Mouse (Mus musculus): ENCODE data around the gene Dgkd. TPM values are rescaled to one million over a fixed set of nuclear protein-coding genes. Genes with fewer than 3 reads are reported as not detected.

The Dgkd gene
- polyA plus RNA-seq, 1 experiment: 32.1 TPM

DNA sequence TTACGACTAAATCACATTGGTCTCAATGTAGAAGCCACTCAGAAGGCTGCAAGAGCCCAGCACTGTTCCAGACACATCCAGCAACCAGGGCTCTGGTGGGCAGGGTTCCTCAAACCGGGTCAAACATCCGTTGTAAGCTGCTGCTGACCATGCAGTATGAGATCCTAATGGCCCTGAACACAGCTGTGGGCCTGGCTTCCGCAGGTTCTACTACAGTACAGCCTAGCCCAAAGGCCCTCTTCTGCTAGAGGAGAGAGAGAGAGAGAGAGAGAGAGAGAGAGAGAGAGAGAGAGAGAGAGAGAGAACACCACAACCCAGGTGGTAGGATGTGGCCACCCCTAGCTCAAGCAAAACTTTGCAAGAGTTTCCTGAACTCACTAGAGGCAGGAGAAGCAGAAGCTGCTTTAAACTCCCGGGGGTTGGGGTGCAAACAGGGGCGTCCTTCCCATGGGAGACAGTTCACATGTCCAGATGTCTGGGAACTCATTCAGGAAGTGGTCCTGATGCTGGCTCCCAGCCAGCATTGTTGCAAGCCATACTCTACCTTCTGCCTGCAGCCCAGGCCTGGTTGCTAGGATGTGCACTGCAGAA is 23.4 kb upstream of the Dgkd start:
- Histone ChIP-seq H3K27ac (ENCODE audit: insufficient read depth, low read depth, low read length) (no peak overlapping the region), H3K27me3 (replicated peaks; ENCODE audit: control insufficient read depth, insufficient read depth, low read length) (no peaks in the 10 kb centered on the region), H3K4me1 (ENCODE audit: control insufficient read depth, insufficient read depth, low read length) (no peaks in the 10 kb centered on the region), H3K4me3 (ENCODE audit: insufficient read depth, low read depth, low read length) (no peak overlapping the region), H3K36me3 (ENCODE audit: control insufficient read depth, insufficient read depth, low read length) (no peaks in the 10 kb centered on the region)
- TF ChIP-seq CTCF (conservative IDR thresholded peaks at IDR 0.05; ENCODE audit: insufficient read depth, insufficient read length, low read depth, low read length): no peak
- no peak for TF ChIP-seq POLR2A (IDR thresholded peaks at IDR 0.05; ENCODE audit: low read depth, low read length)
- WGBS: 54% methylated on average over 6 of the region's 6 CpGs
- peak; percentile 21 for DNase-seq

DNA sequence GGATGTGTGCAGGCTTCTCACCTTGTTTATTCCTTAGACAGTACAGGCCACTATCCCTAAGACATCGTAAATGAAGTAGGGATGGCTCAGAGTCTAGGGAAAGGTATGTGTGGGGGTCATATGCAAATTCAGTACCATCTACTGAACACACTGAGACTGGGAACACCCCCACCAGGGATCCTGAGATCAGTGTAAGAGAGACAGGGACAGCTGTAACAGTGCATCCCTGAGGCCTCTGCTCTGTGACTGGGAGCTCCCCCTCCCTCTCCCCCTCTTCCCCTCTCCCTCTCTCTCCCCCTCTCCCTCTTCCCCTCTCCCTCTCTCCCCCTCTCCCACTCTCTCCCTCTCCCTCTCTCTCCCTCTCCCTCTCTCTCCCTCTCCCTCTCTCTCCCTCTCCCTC is 16.6 kb upstream of the Dgkd start:
- DNase-seq: no peak
- Histone ChIP-seq H3K36me3 (ENCODE audit: control insufficient read depth, insufficient read depth, low read length) (no peaks in the 10 kb centered on the region), H3K27me3 (replicated peaks; ENCODE audit: control insufficient read depth, insufficient read depth, low read length) (no peaks in the 10 kb centered on the region), H3K4me1 (ENCODE audit: control insufficient read depth, insufficient read depth, low read length) (no peaks in the 10 kb centered on the region), H3K27ac (ENCODE audit: insufficient read depth, low read depth, low read length) (no peak overlapping the region), H3K4me3 (ENCODE audit: insufficient read depth, low read depth, low read length) (no peak overlapping the region)
- TF ChIP-seq CTCF (conservative IDR thresholded peaks at IDR 0.05; ENCODE audit: insufficient read depth, insufficient read length, low read depth, low read length): no peak
- TF ChIP-seq POLR2A (IDR thresholded peaks at IDR 0.05; ENCODE audit: low read depth, low read length): no peak
- WGBS: 75% methylated on average over 1 of the region's 1 CpGs

DNA sequence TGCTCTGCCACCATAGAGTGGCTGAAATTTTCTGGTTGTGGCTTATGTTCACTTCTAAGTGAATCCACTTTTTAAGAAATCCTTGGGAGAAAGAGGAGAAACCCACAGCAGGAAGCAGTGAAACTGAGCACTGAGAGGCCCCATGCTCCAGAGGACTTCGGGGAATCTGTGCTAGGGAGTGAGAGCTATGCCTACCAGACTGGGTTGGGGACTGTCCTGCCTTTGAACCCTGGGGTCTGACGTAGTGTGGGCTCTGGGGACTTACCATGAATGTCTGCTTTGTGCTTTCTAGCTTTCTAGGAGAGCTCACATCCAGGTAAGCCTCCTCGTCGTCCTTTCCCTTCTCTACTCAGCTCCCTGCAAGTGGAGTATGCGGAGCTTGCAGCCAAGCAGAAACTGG is 16.1 kb upstream of the Dgkd start:
- Histone ChIP-seq H3K27me3 (replicated peaks; ENCODE audit: control insufficient read depth, insufficient read depth, low read length) (no peaks in the 10 kb centered on the region), H3K36me3 (ENCODE audit: control insufficient read depth, insufficient read depth, low read length) (no peaks in the 10 kb centered on the region), H3K4me1 (ENCODE audit: control insufficient read depth, insufficient read depth, low read length) (no peaks in the 10 kb centered on the region), H3K4me3 (ENCODE audit: insufficient read depth, low read depth, low read length) (no peak overlapping the region), H3K27ac (ENCODE audit: insufficient read depth, low read depth, low read length) (no peak overlapping the region)
- no peak for TF ChIP-seq CTCF (conservative IDR thresholded peaks at IDR 0.05; ENCODE audit: insufficient read depth, insufficient read length, low read depth, low read length)
- no peak for DNase-seq
- WGBS: 66% methylated on average over 5 of the region's 5 CpGs

DNA sequence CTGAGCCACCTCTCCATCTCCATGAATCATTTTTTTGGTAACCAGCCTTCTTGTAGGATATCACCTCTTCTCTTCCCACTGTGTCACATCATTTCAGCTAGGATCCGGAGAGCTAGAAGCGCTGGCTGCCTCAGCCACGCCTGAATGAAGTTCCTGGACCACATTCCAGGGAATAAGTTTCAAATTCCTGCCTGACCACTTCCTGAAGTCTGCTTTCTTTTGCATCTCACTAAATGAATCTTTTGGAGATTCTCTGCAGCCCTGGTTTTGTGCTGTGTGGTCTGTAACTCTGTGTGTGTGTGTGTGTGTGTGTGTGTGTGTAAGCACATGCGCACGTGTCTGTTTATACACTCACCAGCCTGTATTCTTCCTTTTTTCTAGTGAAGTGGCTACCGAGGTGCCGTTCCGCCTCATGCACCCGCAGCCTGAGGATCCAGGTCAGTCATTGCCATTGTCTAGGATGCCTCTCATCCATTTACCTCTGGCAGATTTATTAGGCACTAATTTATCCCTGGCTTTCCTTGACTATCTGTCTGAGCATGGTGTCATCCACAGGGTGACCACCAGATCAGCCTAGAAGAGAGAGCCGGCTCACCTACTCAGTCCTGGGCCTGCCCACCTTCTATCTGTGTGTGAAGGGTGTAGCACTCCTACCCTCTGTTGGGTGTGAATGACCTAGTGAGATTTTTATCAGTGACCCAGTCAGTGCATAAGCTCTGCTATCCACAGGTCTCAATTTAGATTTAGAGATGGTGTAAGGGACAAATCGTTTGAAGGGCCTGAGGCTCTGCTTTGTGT is 12.5 kb upstream of the Dgkd start:
- Histone ChIP-seq H3K27ac (ENCODE audit: insufficient read depth, low read depth, low read length) (no peak overlapping the region), H3K4me3 (ENCODE audit: insufficient read depth, low read depth, low read length) (no peak overlapping the region), H3K4me1 (ENCODE audit: control insufficient read depth, insufficient read depth, low read length) (no peaks in the 10 kb centered on the region), H3K27me3 (replicated peaks; ENCODE audit: control insufficient read depth, insufficient read depth, low read length) (no peaks in the 10 kb centered on the region), H3K36me3 (ENCODE audit: control insufficient read depth, insufficient read depth, low read length) (no peaks in the 10 kb centered on the region)
- WGBS: 35% methylated on average over 11 of the region's 11 CpGs
- TF ChIP-seq POLR2A (IDR thresholded peaks at IDR 0.05; ENCODE audit: low read depth, low read length) (no peak), CTCF (conservative IDR thresholded peaks at IDR 0.05; ENCODE audit: insufficient read depth, insufficient read length, low read depth, low read length) (no peak)
- DNase-seq: no peak

DNA sequence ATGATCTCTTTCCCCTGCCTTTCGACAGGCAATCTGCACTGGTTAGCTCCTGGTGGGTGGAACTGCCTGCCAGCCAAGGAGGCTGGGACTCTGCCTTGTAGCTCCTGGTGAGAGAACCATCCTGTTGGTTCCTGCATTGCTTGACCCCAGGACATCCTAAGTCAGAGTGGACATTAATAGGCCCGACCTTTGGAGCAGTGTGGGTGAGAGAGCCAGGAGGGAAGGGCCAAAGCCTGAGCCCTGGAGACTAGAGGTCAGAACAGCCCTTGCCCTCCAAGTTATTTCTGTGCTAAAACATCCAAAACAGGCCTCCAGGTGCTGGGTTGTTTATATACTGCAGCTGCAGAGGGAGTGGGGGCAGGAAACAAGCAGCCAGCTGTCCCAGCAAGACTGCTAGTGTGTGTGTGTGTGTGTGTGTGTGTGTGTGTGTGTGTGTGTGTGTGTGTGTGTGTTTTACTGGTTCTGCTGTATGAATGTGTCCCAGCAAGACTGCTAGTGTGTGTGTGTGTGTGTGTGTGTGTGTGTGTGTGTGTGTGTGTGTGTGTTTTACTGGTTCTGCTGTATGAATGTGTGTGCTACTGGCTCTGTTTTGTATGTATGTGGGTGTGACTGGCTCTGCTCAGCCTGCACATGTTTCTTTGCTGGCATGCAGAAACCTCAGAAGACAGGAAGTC is 6.1 kb upstream of the Dgkd start:
- Histone ChIP-seq H3K4me3 (ENCODE audit: insufficient read depth, low read depth, low read length) (no peak overlapping the region), H3K27ac (ENCODE audit: insufficient read depth, low read depth, low read length) (no peak overlapping the region; the same call in 1 of the 2 replicates), H3K4me1 (ENCODE audit: control insufficient read depth, insufficient read depth, low read length) (peaks cover 3% of the 10 kb centered on the region; the same call in 1 of the 2 replicates), H3K27me3 (replicated peaks; ENCODE audit: control insufficient read depth, insufficient read depth, low read length) (no peaks in the 10 kb centered on the region), H3K36me3 (ENCODE audit: control insufficient read depth, insufficient read depth, low read length) (no peaks in the 10 kb centered on the region)
- 12% methylated on average over 2 of the region's 2 CpGs for WGBS
- TF ChIP-seq CTCF (conservative IDR thresholded peaks at IDR 0.05; ENCODE audit: insufficient read depth, insufficient read length, low read depth, low read length) (no peak), POLR2A (IDR thresholded peaks at IDR 0.05; ENCODE audit: low read depth, low read length) (no peak)
- peak; percentile 90 for DNase-seq

DNA sequence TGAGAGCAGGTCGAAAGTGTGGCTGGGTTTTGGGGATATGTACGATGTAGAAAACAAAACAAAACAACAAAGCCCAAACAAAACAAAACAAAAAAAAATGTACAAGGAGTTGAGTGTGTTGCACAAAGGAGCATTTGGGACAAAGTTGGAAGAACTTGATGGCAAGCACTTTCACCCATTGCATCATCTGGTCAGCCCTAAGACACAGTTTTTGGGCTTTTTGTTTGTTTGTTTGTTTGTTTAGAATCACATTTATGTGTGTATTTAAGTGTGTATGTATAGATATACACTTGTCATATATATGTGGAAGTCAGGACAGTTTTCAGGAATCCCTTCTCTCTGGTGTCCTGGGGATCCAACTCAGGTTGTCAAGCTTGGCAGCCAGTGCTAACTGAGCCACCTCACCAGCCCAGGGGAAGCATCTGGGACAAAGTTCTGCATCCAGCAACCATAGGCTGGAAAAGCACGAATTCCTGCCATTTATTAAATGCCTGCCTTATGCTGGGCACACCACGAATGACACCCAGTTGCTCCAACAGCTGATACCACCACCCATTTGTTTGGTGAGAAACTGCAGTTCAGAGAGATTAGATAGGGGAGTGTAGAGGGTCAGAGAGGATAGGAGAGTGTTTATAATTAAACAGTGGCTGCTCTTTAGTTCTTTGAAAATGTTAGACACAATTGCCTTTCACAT is 5.5 kb upstream of the Dgkd start:
- H3K4me3 ChIP-seq (ENCODE audit: insufficient read depth, low read depth, low read length): no peak overlapping the region
- no peak for TF ChIP-seq POLR2A (IDR thresholded peaks at IDR 0.05; ENCODE audit: low read depth, low read length)
- TF ChIP-seq CTCF (conservative IDR thresholded peaks at IDR 0.05; ENCODE audit: insufficient read depth, insufficient read length, low read depth, low read length): no peak
- 29% methylated on average over 4 of the region's 4 CpGs for WGBS
- no peak for DNase-seq
- no peaks in the 10 kb centered on the region for H3K27me3 ChIP-seq (replicated peaks; ENCODE audit: control insufficient read depth, insufficient read depth, low read length)
- no peaks in the 10 kb centered on the region for H3K36me3 ChIP-seq (ENCODE audit: control insufficient read depth, insufficient read depth, low read length)
- peaks cover 5% of the 10 kb centered on the region; the same call in 1 of the 2 replicates for H3K4me1 ChIP-seq (ENCODE audit: control insufficient read depth, insufficient read depth, low read length)
- H3K27ac ChIP-seq (ENCODE audit: insufficient read depth, low read depth, low read length): no peak overlapping the region; the same call in 1 of the 2 replicates
